Mouse (Mus musculus) limb, embryonic 14.5 days (tissue): Measurements from ENCODE around the gene Cdca3. TPM values are rescaled to one million over a fixed set of nuclear protein-coding genes. Genes with fewer than 3 reads are reported as not detected.

ENCODE experiments used
- ATAC-seq: fragments of 200-750 bp; cut with Nextera tagmentation; 2 replicates; pipeline ENCODE4 v1.8.0; 2017; ENCODE audit warnings: low read depth, moderate number of reproducible peaks, moderate TSS enrichment; ENCODE audit not compliant: low FRiP score
- DNase-seq: peaks from one replicate; pipeline ENCODE4 v3.0.0-alpha.2; 2015; ENCODE audit warnings: low spot score
- H3K27ac ChIP-seq: fragments of 300-500 bp; sonication (generic); replicated peaks from 2 replicates; pipeline ENCODE4 v1.5.1; 2014; ENCODE audit warnings: low read depth, mild to moderate bottlenecking, low read length, moderate library complexity, mixed read lengths
- H3K27me3 ChIP-seq: fragments of 300-500 bp; sonication (generic); 2 replicates; pipeline ENCODE4 v1.6.1; 2014; ENCODE audit warnings: low read length, mixed read lengths; ENCODE audit not compliant: control insufficient read depth, insufficient read depth
- H3K36me3 ChIP-seq: fragments of 300-500 bp; sonication (generic); 2 replicates; pipeline ENCODE4 v1.6.1; 2014; ENCODE audit warnings: mild to moderate bottlenecking, low read length, moderate library complexity, mixed read lengths; ENCODE audit not compliant: control insufficient read depth, insufficient read depth
- H3K4me1 ChIP-seq: fragments of 300-500 bp; sonication (generic); 2 replicates; pipeline ENCODE4 v1.6.1; 2014; ENCODE audit warnings: antibody characterized with exemption, low read length, mixed read lengths; ENCODE audit not compliant: control insufficient read depth, insufficient read depth
- H3K4me2 ChIP-seq: fragments of 300-500 bp; sonication (generic); replicated peaks from 2 replicates; pipeline ENCODE4 v1.6.1; 2014; ENCODE audit warnings: low read depth, mild to moderate bottlenecking, low read length, moderate library complexity; ENCODE audit not compliant: severe bottlenecking
- H3K4me3 ChIP-seq: fragments of 300-500 bp; sonication (generic); replicated peaks from 2 replicates; pipeline ENCODE4 v1.5.1; 2014; ENCODE audit warnings: low read length
- H3K9ac ChIP-seq: fragments of 300-500 bp; sonication (generic); 2 replicates; pipeline ENCODE4 v1.6.1; 2014; ENCODE audit warnings: mild to moderate bottlenecking, low read depth, low read length, moderate library complexity; ENCODE audit not compliant: severe bottlenecking
- H3K9me3 ChIP-seq: fragments of 300-500 bp; sonication (generic); 2 replicates; pipeline ENCODE4 v1.6.1; 2016; ENCODE audit warnings: low read length; ENCODE audit not compliant: control insufficient read depth
- POLR2A ChIP-seq: fragments of 200-500 bp; IDR thresholded peaks from 2 replicates; pipeline ENCODE4 v1.8.0; 2012; ENCODE audit warnings: inconsistent platforms, mild to moderate bottlenecking, moderate library complexity, borderline replicate concordance; ENCODE audit not compliant: insufficient read depth, insufficient read length; ENCODE audit errors: extremely low read depth
- WGBS: fragments of 180-500 bp; shearing (Covaris S2); extraction: QIAGEN DNeasy Blood & Tissue Kit; methylation state at CpG from one replicate; pipeline ENCODE4 v1.1.7; 2014; 5-methylcytosine and 5-hydroxymethylcytosine counted together
- polyA plus RNA-seq, 2 experiments: library from polyadenylated mRNA; depleted of rRNA in 1 of 2; stranded (reverse) in 1 of 2; unstranded in 1 of 2; fragments of >200 nt; fragmentation: Nextera tagmentation in 1 of 2; extraction: Ambion mirVana in 1 of 2; gene quantifications; 2 replicates each; pipeline versions ENCODE4 v1.2.1 to v1.2.3; 2012 to 2014

Gene Cdca3
- polyA plus RNA-seq, 2 experiments = 128 to 141 TPM

- TF ChIP-seq POLR2A = no peak
- 0 out of 2 replicates have a peak, but pooled peaks cover 3% of the 10 kb centered on the region for H3K36me3 ChIP-seq
- H3K9ac ChIP-seq = 0 out of 2 replicates have a peak overlapping the region, but pooled peaks have one; percentile 21
- no peak overlapping the region for H3K27ac ChIP-seq
- no peak overlapping the region for H3K4me3 ChIP-seq
- peaks cover 17% of the 10 kb centered on the region; the same call in 1 of the 2 replicates for H3K4me1 ChIP-seq
- ATAC-seq = no peak
- H3K9me3 ChIP-seq = no peaks in the 10 kb centered on the region
- WGBS = 37% methylated on average over 17 of the region's 18 CpGs
- no peaks in the 10 kb centered on the region for H3K27me3 ChIP-seq
- DNase-seq = no peak
- H3K4me2 ChIP-seq = no peak overlapping the region
Measured at GRCm38 (mm10) chr6:124865766-124866362, 36.5 kb downstream of the Cdca3 start.

- Histone ChIP-seq H3K36me3 (no peaks in the 10 kb centered on the region), H3K9me3 (no peaks in the 10 kb centered on the region), H3K9ac (0 out of 2 replicates have a peak overlapping the region, but pooled peaks have one; percentile 21), H3K4me3 (no peak overlapping the region), H3K4me2 (no peak overlapping the region), H3K27me3 (no peaks in the 10 kb centered on the region), H3K4me1 (peaks cover 17% of the 10 kb centered on the region; the same call in 1 of the 2 replicates), H3K27ac (no peak overlapping the region)
- no peak for TF ChIP-seq POLR2A
- DNase-seq (no peak), ATAC-seq (no peak)
- WGBS = 55% methylated on average over 7 of the region's 7 CpGs
Measured at GRCm38 (mm10) chr6:124866560-124866959, 37.2 kb downstream of the Cdca3 start.

- H3K4me3 ChIP-seq = no peak overlapping the region
- no peak overlapping the region for H3K9ac ChIP-seq
- no peak overlapping the region for H3K4me2 ChIP-seq
- ATAC-seq = no peak
- H3K27ac ChIP-seq = no peak overlapping the region
- H3K36me3 ChIP-seq = no peaks in the 10 kb centered on the region
- no peak for TF ChIP-seq POLR2A
- H3K9me3 ChIP-seq = no peaks in the 10 kb centered on the region
- DNase-seq = no peak
- H3K27me3 ChIP-seq = no peaks in the 10 kb centered on the region
- H3K4me1 ChIP-seq = no peaks in the 10 kb centered on the region
- 36% methylated on average over 3 of the region's 3 CpGs for WGBS
Measured at GRCm38 (mm10) chr6:124874348-124874747, 45.0 kb downstream of the Cdca3 start.

- Histone ChIP-seq H3K27me3 (no peaks in the 10 kb centered on the region), H3K27ac (no peak overlapping the region), H3K4me1 (no peaks in the 10 kb centered on the region), H3K4me3 (no peak overlapping the region), H3K4me2 (no peak overlapping the region), H3K36me3 (no peaks in the 10 kb centered on the region), H3K9me3 (no peaks in the 10 kb centered on the region), H3K9ac (no peak overlapping the region)
- no peak for ATAC-seq
- DNase-seq = no peak
- 55% methylated on average over 6 of the region's 6 CpGs for WGBS
- TF ChIP-seq POLR2A = no peak
Measured at GRCm38 (mm10) chr6:124879390-124879789, 50.0 kb downstream of the Cdca3 start.

- WGBS = 93% methylated on average over 9 of the region's 9 CpGs
- Histone ChIP-seq H3K27ac (no peak overlapping the region), H3K4me2 (no peak overlapping the region), H3K4me3 (no peak overlapping the region), H3K9ac (no peak overlapping the region), H3K36me3 (no peaks in the 10 kb centered on the region), H3K9me3 (no peaks in the 10 kb centered on the region), H3K27me3 (no peaks in the 10 kb centered on the region), H3K4me1 (no peaks in the 10 kb centered on the region)
- no peak for TF ChIP-seq POLR2A
- DNase-seq = no peak
- ATAC-seq = no peak
Measured at GRCm38 (mm10) chr6:124881821-124882220, 52.5 kb downstream of the Cdca3 start.

Other genes with a start within 250 kb of the Cdca3 start
- gene C1s2, start 193.5 kb upstream of the Cdca3 start, polyA plus RNA-seq (2012; rRNA removed) = 0.23 and 0.24 TPM in 2 replicates
- gene C1s2, start 193.5 kb upstream of the Cdca3 start, polyA plus RNA-seq (2014; fragmentation: Nextera tagmentation; extraction: Ambion mirVana) = 0.10 TPM in 1 of 2 replicates, not detected in the other
- gene Lpcat3, start 166.5 kb upstream of the Cdca3 start, polyA plus RNA-seq (2012; rRNA removed) = 80.8 and 101 TPM in 2 replicates
- gene Lpcat3, start 166.5 kb upstream of the Cdca3 start, polyA plus RNA-seq (2014; fragmentation: Nextera tagmentation; extraction: Ambion mirVana) = 49.3 and 51.7 TPM in 2 replicates
- gene Emg1, start 117.4 kb upstream of the Cdca3 start, polyA plus RNA-seq (2012; rRNA removed) = 135 and 148 TPM in 2 replicates
- gene Emg1, start 117.4 kb upstream of the Cdca3 start, polyA plus RNA-seq (2014; fragmentation: Nextera tagmentation; extraction: Ambion mirVana) = 179 and 185 TPM in 2 replicates
- gene Phb2, start 117.2 kb upstream of the Cdca3 start, polyA plus RNA-seq (2012; rRNA removed) = 203 and 205 TPM in 2 replicates
- gene Phb2, start 117.2 kb upstream of the Cdca3 start, polyA plus RNA-seq (2014; fragmentation: Nextera tagmentation; extraction: Ambion mirVana) = 295 and 296 TPM in 2 replicates
- gene Ptpn6, start 90.8 kb upstream of the Cdca3 start, polyA plus RNA-seq (2012; rRNA removed) = 9.4 and 9.6 TPM in 2 replicates
- 13.9 and 14.2 TPM in 2 replicates for gene Ptpn6, start 90.8 kb upstream of the Cdca3 start, polyA plus RNA-seq (2014; fragmentation: Nextera tagmentation; extraction: Ambion mirVana)
- 285 and 290 TPM in 2 replicates for gene Grcc10, start 88.2 kb upstream of the Cdca3 start, polyA plus RNA-seq (2012; rRNA removed)
- gene Grcc10, start 88.2 kb upstream of the Cdca3 start, polyA plus RNA-seq (2014; fragmentation: Nextera tagmentation; extraction: Ambion mirVana) = 438 and 458 TPM in 2 replicates
- gene Gm45234, start 73.5 kb upstream of the Cdca3 start, polyA plus RNA-seq (2012; rRNA removed) = not detected in 2 replicates
- not detected in 2 replicates for gene Gm45234, start 73.5 kb upstream of the Cdca3 start, polyA plus RNA-seq (2014; fragmentation: Nextera tagmentation; extraction: Ambion mirVana)
- 102 and 141 TPM in 2 replicates for gene Atn1, start 73.0 kb upstream of the Cdca3 start, polyA plus RNA-seq (2012; rRNA removed)
- 14.6 and 19.4 TPM in 2 replicates for gene Atn1, start 73.0 kb upstream of the Cdca3 start, polyA plus RNA-seq (2014; fragmentation: Nextera tagmentation; extraction: Ambion mirVana)
- 21.7 and 25.3 TPM in 2 replicates for gene Eno2, start 59.9 kb upstream of the Cdca3 start, polyA plus RNA-seq (2012; rRNA removed)
- 6.0 and 10.2 TPM in 2 replicates for gene Eno2, start 59.9 kb upstream of the Cdca3 start, polyA plus RNA-seq (2014; fragmentation: Nextera tagmentation; extraction: Ambion mirVana)
- gene Lrrc23, start 49.8 kb upstream of the Cdca3 start, polyA plus RNA-seq (2012; rRNA removed) = 1.1 TPM in 2 replicates
- 0.88 and 1.2 TPM in 2 replicates for gene Lrrc23, start 49.8 kb upstream of the Cdca3 start, polyA plus RNA-seq (2014; fragmentation: Nextera tagmentation; extraction: Ambion mirVana)
- 9.8 and 11.1 TPM in 2 replicates for gene Spsb2, start 20.9 kb upstream of the Cdca3 start, polyA plus RNA-seq (2012; rRNA removed)
- gene Spsb2, start 20.9 kb upstream of the Cdca3 start, polyA plus RNA-seq (2014; fragmentation: Nextera tagmentation; extraction: Ambion mirVana) = 8.9 and 10.8 TPM in 2 replicates
- 636 and 744 TPM in 2 replicates for gene Tpi1, start 15.3 kb upstream of the Cdca3 start, polyA plus RNA-seq (2012; rRNA removed)
- gene Tpi1, start 15.3 kb upstream of the Cdca3 start, polyA plus RNA-seq (2014; fragmentation: Nextera tagmentation; extraction: Ambion mirVana) = 808 and 825 TPM in 2 replicates
- gene Usp5, start 63 bp upstream of the Cdca3 start, polyA plus RNA-seq (2012; rRNA removed) = 105 and 119 TPM in 2 replicates
- 115 and 120 TPM in 2 replicates for gene Usp5, start 63 bp upstream of the Cdca3 start, polyA plus RNA-seq (2014; fragmentation: Nextera tagmentation; extraction: Ambion mirVana)
- 1.9 and 2.3 TPM in 2 replicates for gene Gnb3, start 10.7 kb downstream of the Cdca3 start, polyA plus RNA-seq (2012; rRNA removed)
- 1.6 and 1.8 TPM in 2 replicates for gene Gnb3, start 10.7 kb downstream of the Cdca3 start, polyA plus RNA-seq (2014; fragmentation: Nextera tagmentation; extraction: Ambion mirVana)
- gene P3h3, start 28.2 kb downstream of the Cdca3 start, polyA plus RNA-seq (2012; rRNA removed) = 339 and 401 TPM in 2 replicates
- 57.5 and 67.6 TPM in 2 replicates for gene P3h3, start 28.2 kb downstream of the Cdca3 start, polyA plus RNA-seq (2014; fragmentation: Nextera tagmentation; extraction: Ambion mirVana)
- 7.5 and 10.8 TPM in 2 replicates for gene Gpr162, start 34.4 kb downstream of the Cdca3 start, polyA plus RNA-seq (2012; rRNA removed)
- 2.1 and 2.3 TPM in 2 replicates for gene Gpr162, start 34.4 kb downstream of the Cdca3 start, polyA plus RNA-seq (2014; fragmentation: Nextera tagmentation; extraction: Ambion mirVana)
- gene Cd4, start 58.7 kb downstream of the Cdca3 start, polyA plus RNA-seq (2012; rRNA removed) = 0.23 and 0.26 TPM in 2 replicates
- 0.10 and 0.51 TPM in 2 replicates for gene Cd4, start 58.7 kb downstream of the Cdca3 start, polyA plus RNA-seq (2014; fragmentation: Nextera tagmentation; extraction: Ambion mirVana)
- 2.3 and 3.2 TPM in 2 replicates for gene Lag3, start 82.2 kb downstream of the Cdca3 start, polyA plus RNA-seq (2012; rRNA removed)
- 2.0 and 2.6 TPM in 2 replicates for gene Lag3, start 82.2 kb downstream of the Cdca3 start, polyA plus RNA-seq (2014; fragmentation: Nextera tagmentation; extraction: Ambion mirVana)
- gene Ptms, start 90.6 kb downstream of the Cdca3 start, polyA plus RNA-seq (2012; rRNA removed) = 1,126 and 1,778 TPM in 2 replicates
- gene Ptms, start 90.6 kb downstream of the Cdca3 start, polyA plus RNA-seq (2014; fragmentation: Nextera tagmentation; extraction: Ambion mirVana) = 306 and 353 TPM in 2 replicates
- 407 and 471 TPM in 2 replicates for gene Mlf2, start 101.8 kb downstream of the Cdca3 start, polyA plus RNA-seq (2012; rRNA removed)
- gene Mlf2, start 101.8 kb downstream of the Cdca3 start, polyA plus RNA-seq (2014; fragmentation: Nextera tagmentation; extraction: Ambion mirVana) = 355 and 380 TPM in 2 replicates
- gene Cops7a, start 136.0 kb downstream of the Cdca3 start, polyA plus RNA-seq (2012; rRNA removed) = 215 and 251 TPM in 2 replicates
- 137 and 144 TPM in 2 replicates for gene Cops7a, start 136.0 kb downstream of the Cdca3 start, polyA plus RNA-seq (2014; fragmentation: Nextera tagmentation; extraction: Ambion mirVana)
- gene Pianp, start 167.1 kb downstream of the Cdca3 start, polyA plus RNA-seq (2012; rRNA removed) = 35.2 and 44.6 TPM in 2 replicates
- gene Pianp, start 167.1 kb downstream of the Cdca3 start, polyA plus RNA-seq (2014; fragmentation: Nextera tagmentation; extraction: Ambion mirVana) = 20.0 and 20.3 TPM in 2 replicates
- gene Zfp384, start 179.6 kb downstream of the Cdca3 start, polyA plus RNA-seq (2012; rRNA removed) = 103 and 130 TPM in 2 replicates
- 12.4 and 14.6 TPM in 2 replicates for gene Zfp384, start 179.6 kb downstream of the Cdca3 start, polyA plus RNA-seq (2014; fragmentation: Nextera tagmentation; extraction: Ambion mirVana)
- gene Ing4, start 210.2 kb downstream of the Cdca3 start, polyA plus RNA-seq (2012; rRNA removed) = 143 TPM in 2 replicates
- gene Ing4, start 210.2 kb downstream of the Cdca3 start, polyA plus RNA-seq (2014; fragmentation: Nextera tagmentation; extraction: Ambion mirVana) = 122 and 131 TPM in 2 replicates
- 28.9 and 31.3 TPM in 2 replicates for gene Acrbp, start 220.1 kb downstream of the Cdca3 start, polyA plus RNA-seq (2012; rRNA removed)
- 9.4 and 13.9 TPM in 2 replicates for gene Acrbp, start 220.1 kb downstream of the Cdca3 start, polyA plus RNA-seq (2014; fragmentation: Nextera tagmentation; extraction: Ambion mirVana)
- gene Lpar5, start 238.4 kb downstream of the Cdca3 start, polyA plus RNA-seq (2012; rRNA removed) = 3.9 and 5.0 TPM in 2 replicates
- 2.5 and 4.0 TPM in 2 replicates for gene Lpar5, start 238.4 kb downstream of the Cdca3 start, polyA plus RNA-seq (2014; fragmentation: Nextera tagmentation; extraction: Ambion mirVana)